Mouse (Mus musculus) spleen, embryonic (tissue): ENCODE measurements around the gene Eif3m.
"Not testable (repeated sequence)": the region's sequence is repeated elsewhere in the genome, so short reads cannot be mapped to it uniquely, and the experiment has no call there.

Source experiments
- CTCF ChIA-PET: fragments of 350-600 bp; sonication (Branson Sonifier 250); formaldehyde crosslinking; loops from one replicate; lab custom pipeline; 2022; lab: Charles Lee

Gene Eif3m

DNA sequence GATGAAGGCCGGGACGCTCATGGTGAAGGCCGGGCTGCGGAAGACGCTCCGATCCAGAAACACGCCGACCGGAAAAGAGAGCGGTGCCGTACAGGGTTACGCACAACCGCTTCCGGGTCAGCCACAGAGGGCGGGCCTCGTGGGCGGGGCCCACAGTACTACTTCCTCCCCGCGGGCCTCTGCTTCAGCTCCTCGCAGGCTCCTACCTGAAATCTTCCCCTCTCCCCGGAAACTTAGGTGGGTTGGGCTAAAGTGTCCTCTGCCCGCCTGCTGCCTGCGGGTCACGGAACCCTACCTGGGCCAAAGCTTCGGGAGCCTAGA is at the start of gene Eif3m:
TSS of gene Eif3m (minus strand) at position 114 of the 321 bp plus-strand sequence.
- CTCF ChIA-PET: no interaction called here

- CTCF ChIA-PET: no interaction called here
Observed at GRCm38 (mm10) chr2:105062741-105063372, 46.0 kb upstream of the Eif3m start.

- CTCF ChIA-PET: no interaction called here
Observed at GRCm38 (mm10) chr2:105058577-105059116, 41.8 kb upstream of the Eif3m start.

- CTCF ChIA-PET: no interaction called here
Observed at GRCm38 (mm10) chr2:105055529-105055928, 38.6 kb upstream of the Eif3m start.

DNA sequence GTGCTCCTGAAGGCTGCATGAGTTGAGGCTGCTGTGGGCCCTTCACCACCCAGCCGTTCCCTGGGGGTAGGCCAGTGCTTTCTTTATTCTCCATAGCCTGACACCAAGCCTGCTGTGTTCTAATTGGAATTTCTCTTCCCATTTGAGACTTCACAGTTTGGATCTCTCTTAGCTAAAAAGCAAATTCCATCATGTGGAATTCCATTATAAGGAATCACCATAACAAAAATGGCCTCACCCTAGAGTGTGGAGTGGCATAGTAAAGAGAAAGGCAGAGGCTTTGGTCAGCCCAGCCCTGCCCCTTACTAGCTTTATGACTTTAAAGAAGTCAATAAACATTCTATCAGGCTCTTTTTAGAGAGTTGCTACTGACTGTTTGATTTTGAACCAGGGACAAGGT is 31.4 kb upstream of the Eif3m start:
- CTCF ChIA-PET: no interaction called here

GRCm38 (mm10) chr2:105043152-105043551 is 26.3 kb upstream of the Eif3m start:
- CTCF ChIA-PET: no interaction called here

DNA sequence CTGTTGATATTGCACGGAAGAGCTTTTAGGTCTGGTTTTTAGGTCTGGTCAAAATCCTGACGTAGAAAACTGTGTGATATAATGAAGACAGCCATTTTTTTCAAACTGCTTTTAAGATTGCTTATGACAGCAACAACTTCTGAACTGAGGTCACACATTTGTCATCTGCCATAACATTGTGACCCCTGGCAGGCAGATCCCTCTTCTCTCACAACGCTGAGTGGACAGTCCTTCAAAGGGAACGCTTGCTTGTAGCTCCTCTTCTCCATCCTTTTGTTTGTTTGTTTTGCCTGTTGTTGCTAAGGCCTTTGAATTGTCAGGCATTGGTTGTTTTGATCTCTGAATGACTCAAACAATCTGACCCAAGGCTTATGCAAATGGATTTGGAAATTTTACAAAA is 24.0 kb upstream of the Eif3m start:
- CTCF ChIA-PET: no interaction called here

DNA sequence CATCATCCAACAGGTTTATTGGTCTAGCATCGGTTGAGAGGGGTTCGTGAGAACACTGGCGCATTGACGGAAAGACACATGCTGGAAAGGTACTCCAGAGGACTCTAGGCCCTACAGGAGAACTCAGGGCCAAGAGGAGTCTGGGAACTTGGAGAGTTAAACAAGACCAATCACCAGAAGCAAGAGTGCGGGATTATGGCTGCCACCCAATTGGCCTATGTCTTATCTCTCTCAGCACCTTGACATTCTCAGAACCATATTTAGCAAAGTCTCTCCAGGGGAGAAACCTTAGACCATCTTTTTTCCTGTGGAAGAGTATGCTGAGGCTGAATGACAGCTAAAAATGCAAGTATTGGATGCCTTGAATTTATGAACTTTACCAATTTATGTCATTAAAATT is 22.0 kb upstream of the Eif3m start:
- CTCF ChIA-PET: no interaction called here

DNA sequence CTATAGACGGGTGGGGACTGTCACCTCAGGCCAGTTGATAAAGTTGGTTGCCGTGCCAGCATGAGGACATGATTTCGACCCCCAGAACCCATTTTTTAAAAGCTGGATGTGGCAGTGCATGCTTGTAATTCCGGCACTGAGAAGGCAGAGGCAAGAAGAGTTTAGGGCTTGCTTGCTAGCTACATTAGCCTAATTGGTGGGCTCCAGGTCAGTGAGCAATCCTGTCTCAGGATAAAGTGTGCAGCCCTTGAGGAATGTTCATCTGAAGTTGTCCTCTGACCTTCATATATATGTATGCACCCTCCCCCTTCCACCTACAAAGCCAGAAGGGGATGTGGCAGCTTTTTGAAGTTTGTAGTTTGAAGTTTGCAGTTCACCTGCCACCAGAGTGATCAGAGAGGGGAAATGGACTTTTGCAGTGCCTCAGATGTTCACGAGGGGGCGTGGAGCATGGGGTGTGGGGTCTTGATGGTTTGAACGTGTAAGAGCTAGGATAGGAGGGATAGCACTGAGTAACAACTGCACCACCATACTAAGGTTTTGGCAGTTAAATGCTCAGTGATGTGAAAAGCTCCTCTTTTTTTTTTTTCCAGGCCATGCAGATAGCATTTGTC is 21.2 kb upstream of the Eif3m start:
- CTCF ChIA-PET: no interaction called here

DNA sequence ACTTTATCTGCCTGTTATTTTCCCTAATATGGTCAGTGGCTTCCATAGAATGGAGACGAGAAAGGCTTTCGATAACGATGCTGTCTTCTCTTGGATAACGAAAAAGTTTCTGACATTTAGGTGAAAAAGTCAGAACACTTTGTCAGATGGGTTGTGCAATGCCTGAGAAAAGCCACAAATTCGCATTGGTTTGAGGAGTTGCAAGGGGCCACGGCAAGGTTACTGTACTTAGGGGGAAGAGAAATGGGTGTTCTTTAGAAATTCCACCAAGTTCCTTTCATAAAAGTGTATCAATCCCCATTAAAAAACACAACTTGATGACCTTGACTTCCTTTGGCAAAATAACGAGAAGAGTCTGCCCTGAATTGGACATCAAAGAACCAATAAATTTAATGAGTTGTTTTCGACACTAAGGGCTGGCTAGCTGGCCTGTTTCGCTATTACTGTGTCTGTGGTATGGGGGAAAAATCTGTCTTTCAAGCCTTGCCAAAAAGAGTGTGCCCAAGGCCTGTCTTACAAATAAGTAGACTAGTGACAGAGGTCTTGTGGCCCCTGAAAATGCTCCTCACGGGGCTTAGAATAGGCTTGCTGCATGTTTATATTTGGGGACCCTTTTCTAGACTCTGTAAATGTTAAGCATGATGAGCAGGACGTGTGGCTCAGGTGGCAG is 19.7 kb upstream of the Eif3m start:
- CTCF ChIA-PET: no interaction called here

GRCm38 (mm10) chr2:105035985-105036384 is 19.1 kb upstream of the Eif3m start:
- CTCF ChIA-PET: no interaction called here

GRCm38 (mm10) chr2:105034084-105034483 is 17.2 kb upstream of the Eif3m start:
- CTCF ChIA-PET: no interaction called here

GRCm38 (mm10) chr2:105030505-105030904 is 13.6 kb upstream of the Eif3m start:
- CTCF ChIA-PET: no interaction called here

GRCm38 (mm10) chr2:105028806-105029205 is 11.9 kb upstream of the Eif3m start:
- CTCF ChIA-PET: no interaction called here

- CTCF ChIA-PET: no interaction called here
Observed at GRCm38 (mm10) chr2:105026950-105027695, 10.2 kb upstream of the Eif3m start.

GRCm38 (mm10) chr2:105025610-105026009 is 8.7 kb upstream of the Eif3m start:
- CTCF ChIA-PET: not testable (repeated sequence)

DNA sequence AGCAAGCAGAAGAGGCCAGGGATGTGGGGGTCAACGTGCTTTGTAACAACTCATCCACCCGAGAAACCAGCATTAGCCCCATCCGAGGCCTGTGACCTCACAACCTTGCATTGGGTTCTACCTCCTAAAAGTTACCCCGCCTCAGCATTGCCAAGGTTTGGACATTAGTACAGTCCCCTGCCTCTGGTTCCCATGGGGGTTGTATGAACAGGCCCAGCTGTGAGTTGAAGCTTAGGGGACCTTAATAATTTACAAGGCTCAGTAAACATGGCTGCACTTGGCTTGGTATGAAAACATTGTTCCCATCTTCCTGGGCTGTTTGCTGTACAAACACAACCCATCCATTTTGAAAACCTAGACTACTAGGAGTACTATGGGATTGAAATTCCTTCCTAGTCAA is 6.9 kb upstream of the Eif3m start:
- CTCF ChIA-PET: no interaction called here

DNA sequence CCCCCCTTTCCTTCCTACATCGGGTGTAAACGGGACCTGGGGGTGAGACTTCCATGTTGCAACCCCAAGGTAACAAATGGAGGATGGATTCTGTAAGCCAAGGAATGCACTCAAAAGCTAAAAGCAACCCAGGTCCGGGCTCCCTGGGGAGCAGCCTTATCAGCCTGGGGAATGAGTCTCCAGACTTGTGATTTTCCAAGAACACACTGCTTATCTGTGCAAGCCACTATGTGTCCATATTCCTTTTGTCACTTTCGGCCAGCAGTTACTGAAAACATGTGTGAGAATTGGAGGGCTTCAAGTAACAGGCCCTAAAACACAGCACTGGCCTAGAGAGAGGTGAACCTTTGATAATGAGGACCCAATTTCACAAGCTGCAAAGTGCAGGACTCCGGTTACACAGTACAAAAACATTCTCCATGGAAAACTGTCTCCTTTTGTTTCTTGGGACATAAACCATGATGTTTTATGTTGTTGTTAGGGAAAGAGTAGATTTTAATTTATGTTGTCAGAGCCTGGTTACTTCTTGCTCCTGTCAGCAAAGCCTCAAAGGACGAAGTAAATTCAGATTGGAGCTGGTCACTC is 6.2 kb upstream of the Eif3m start:
- CTCF ChIA-PET: no interaction called here

GRCm38 (mm10) chr2:105021836-105022235 is 5.0 kb upstream of the Eif3m start:
- CTCF ChIA-PET: no interaction called here

- CTCF ChIA-PET: no interaction called here
Observed at GRCm38 (mm10) chr2:105021256-105021655, 4.4 kb upstream of the Eif3m start.

DNA sequence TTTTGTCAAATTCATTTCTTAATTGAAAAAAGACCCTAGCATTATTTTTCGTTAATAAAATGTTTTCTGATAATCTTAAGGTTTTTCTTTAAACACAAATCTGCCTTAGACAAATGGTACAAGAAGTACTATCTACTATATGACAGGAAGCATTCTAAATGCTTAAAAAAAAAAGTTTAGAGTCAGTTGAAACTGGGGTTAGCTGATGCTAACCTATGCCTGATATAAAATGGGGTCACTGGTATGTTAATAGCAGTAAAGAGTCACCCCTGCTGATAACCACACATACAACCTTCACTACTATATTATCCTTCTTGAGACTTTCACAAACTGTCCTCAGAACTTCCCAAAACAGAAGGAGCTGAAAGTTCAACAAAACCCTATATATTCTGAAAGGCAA is 2.6 kb upstream of the Eif3m start:
- CTCF ChIA-PET: interaction anchor here (0.6 kb wide), 1 partner anchor 10 kb away, joined by 4 read pairs; no protein-coding TSS in a partner anchor

DNA sequence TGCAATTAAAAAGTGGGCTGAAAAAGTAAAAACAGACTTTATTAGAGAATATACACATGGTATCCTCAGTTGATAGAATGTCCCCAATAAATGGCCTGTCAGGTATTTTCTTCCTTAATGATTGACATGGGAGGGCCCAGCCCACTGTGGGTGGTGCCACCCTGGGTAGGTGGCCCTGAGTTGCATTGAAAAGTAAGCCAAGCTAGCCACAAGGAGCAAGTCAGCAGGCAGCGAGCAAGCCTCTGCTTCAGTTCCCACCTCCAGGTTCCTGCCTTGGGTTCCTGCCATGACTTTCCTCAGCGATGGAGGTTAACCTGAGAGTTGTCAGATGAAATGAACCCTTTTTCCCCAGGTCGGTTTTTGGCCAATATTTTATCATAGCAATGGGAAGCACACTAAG is 922 bp upstream of the Eif3m start:
- CTCF ChIA-PET: interaction anchor here (0.6 kb wide), 1 partner anchor 168 kb away, joined by 6 read pairs; no protein-coding TSS in a partner anchor
